Mouse (Mus musculus): ENCODE measurements around the gene Skida1.

GRCm38 (mm10) chr2:18017321-18017720 is 31.5 kb downstream of the Skida1 start:
- TF ChIP-seq CTCF (IDR thresholded peaks at IDR 0.05; ENCODE audit: low read depth) (no peak), EP300 (IDR thresholded peaks at IDR 0.05; ENCODE audit: low read depth) (no peak)

Data from liver, postnatal 0 days (tissue).